Mouse (Mus musculus) erythroid progenitor cell, adult 5-6 weeks (primary cell): ENCODE measurements around the gene Cmtm7. TPM values are rescaled to one million over a fixed set of nuclear protein-coding genes. Genes with fewer than 3 reads are reported as not detected.
"Not testable (repeated sequence)": the region's sequence is repeated elsewhere in the genome, so short reads cannot be mapped to it uniquely, and the experiment has no call there.

ENCODE experiments used
- ATAC-seq: replicated peaks from 2 replicates; pipeline ENCODE4 v1.8.0; 2016; ENCODE audit warnings: moderate number of reproducible peaks, mild to moderate bottlenecking, moderate TSS enrichment, inconsistent platforms; ENCODE audit not compliant: poor library complexity, low FRiP score, severe bottlenecking
- total RNA-seq, 2 experiments: library from RNA; stranded (forward) in 1 of 2; stranded (reverse) in 1 of 2; fragments of 150-400 nt in 1 of 2; fragments of 186-747, 209-891 nt in 1 of 2; gene quantifications; 2 replicates each; pipeline versions ENCODE4 v1.2.3 to v1.2.4; 2015 to 2017; ENCODE audit warnings: low replicate concordance in 2 of 2

Gene Cmtm7
- total RNA-seq, 2 experiments from 2014 or later: 46.4 to 64.1 TPM

DNA sequence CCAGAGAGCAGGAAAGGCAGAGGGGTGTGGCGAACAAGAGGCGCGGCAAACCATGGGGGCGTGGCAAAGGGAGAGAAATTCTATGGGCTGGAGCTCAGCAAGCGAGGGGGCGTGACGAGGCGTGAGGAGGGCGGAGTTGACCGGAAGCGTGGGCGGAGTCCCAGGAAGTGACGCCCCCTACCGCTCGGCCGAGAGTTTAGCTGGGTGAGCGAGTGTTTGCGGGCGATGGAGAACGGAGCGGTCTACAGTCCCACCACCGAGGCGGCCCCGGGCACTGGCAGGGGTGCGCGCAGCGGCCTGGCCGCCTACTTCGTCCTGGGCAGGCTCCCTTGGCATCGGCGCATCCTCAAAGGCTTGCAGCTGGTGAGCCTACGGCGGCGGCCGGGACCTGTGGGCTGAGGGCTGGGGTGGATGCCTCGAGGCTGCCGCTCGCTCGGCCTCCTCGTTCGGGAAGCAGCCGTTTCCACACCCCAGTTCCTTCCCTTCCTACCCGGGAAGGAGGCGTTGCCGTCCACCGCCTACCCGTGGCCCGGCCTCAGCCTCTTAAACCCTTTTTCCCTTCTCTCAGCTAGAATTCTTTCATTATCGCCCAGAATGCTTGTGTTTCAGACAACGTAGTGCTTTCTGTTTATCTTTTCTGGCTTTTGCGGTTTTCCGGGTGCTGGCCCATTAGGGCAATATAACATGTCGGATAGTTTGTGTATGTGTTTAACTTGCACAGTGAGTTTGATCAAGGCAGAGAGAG is 50.5 kb downstream of the Cmtm7 start, which contains the start of gene Cmtm6:
Gene Cmtm6, plus strand, starts transcription at position 106 of the 745 bp plus-strand sequence.
- peak; percentile 91 for ATAC-seq

DNA sequence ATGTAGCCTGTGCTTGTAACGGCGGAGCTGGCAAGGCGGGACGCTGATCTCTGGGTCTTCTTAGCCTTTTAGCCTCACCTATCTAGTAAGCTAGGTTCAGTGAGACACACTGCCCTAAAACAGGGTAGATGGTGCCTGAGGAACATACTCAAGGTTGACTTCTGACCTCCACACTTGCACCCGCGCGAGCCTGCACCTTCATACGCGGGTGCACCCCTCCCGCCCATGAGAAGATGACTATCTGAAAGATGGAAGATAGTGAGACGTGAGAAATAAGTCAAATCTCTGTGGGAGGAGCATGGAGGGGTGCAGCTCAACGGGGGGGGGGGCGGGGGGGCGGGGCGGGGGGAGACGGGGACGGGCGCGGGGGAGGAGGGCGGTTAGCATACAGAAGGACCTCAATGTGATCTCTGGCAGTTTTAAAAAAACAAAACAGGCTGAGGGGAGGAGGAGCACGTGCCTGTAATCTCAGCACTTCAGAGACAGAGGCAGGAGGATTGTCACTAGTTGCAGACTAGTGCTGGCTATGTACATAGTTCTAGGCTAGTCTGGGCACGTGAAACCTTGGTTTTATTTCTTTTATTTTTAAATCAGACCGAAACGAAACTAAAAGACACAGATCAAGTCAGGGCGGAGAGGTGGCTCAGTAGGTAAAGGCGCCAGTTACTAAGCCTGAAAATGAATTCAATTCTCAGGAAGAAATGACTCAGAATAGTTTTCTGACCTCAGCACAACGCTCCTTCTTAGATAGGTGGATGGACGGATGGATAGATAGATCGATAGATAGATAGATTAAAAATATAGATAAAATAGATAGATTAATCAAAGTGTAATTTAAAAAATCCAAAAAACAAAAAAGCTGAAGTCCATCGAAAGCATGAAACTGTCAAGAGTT is 51.5 kb downstream of the Cmtm7 start:
- no peak for ATAC-seq

DNA sequence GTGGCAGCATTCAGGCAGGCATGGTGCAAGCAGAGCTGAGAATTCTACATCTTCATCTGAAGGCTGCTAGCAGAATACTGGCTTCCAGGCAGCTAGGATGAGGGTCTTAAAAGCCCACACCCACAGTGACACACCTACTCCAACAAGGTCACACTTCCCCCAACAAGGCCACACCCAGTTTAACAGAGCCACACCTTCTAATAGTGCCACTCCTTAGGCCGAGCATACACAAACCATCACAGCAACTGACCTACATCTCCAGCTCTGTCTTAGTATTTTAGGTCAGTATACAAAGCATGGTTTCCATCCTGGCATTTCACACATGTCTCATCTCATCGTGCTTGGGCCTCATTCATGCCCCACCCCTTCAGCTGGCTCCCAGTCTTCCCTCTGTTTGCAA is 53.2 kb downstream of the Cmtm7 start:
- ATAC-seq: not testable (repeated sequence)

DNA sequence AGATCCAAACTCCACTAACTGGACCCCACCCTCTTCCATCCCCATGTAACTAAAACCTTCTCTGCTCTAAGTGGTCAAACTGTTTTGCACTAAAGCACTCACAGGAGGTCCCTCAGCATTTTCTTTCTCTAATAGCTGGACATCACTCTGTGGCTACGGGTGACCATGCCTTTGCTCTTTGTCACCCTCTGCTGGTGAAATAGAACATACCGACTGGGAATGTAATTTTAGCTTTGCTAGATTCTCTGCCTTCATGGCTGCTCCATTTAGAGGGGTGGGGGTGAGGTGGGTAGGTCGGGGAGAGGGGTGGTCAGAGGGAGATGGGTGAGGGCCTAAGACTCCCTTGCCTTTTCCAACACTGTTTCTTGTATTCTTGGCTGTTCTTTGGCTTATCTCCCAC is 54.3 kb downstream of the Cmtm7 start:
- ATAC-seq: no peak

DNA sequence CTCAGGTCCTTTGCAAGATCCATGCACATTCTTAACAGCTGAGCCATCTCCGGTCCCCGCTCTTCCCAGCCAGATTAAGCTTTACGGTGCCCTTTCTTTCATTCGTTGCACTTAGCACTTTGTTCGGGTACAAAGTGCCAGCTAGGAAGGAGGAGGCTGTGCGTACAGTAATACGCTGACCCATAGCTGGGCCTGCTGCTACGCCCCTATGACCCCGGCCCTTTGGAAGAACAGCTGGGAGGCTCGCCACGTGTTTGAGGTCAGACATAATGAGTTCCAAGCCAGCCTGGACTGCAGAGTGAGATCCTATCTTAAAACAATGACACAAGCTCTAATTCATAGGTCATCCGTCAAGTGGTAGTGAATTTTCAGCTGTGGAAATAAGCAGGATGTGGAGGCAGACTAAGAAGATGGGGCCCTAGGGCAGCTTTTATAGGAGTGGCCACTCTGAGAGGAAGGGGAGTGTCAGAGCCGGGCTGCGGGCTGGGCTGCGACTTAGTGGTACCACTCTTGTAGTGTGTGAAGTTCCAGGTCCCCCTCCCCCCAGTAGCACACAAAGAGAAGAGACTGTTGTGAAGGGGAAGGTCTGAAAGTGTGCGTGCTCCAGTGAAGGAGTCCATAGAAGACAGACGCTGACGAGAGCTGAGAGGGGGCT is 64.9 kb downstream of the Cmtm7 start:
- ATAC-seq: no peak

DNA sequence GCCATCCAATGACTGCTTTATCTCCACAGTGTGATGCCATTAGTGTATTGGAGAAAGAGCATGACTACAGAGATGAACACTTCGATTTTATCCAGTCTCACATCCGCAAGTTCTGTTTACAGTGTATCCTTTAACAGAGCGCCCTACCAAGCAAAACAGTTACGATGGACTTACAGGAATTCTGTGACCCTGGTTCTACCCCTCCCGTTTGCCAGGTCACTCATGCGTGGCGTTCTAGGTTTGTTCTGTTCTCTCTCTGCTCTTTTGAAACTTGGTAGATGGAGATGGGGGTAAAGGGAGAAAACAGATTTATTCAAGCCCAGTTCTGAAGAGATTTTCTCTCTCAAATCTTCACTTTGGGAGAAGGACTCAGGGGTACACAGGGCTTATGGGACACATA is 68.2 kb downstream of the Cmtm7 start:
- ATAC-seq: no peak

DNA sequence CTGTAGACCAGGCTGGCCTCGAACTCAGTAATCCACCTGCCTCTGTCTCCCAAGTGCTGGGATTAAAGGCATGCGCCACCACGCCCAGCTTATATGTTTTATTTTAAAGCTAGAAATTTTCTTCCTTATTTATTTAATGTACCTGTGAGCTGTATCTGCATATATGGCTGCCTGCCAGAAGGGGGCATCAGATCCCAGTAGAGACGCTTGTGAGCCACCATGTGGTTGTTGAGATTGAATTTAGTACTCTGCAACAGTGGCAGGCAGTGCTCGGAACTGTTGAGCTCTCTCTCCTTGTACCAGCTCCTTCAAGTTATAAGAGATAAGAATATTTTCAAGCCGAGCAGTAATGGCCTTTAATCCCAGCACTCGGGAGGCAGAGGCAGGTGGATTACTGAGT is 71.3 kb downstream of the Cmtm7 start:
- ATAC-seq: no peak

DNA sequence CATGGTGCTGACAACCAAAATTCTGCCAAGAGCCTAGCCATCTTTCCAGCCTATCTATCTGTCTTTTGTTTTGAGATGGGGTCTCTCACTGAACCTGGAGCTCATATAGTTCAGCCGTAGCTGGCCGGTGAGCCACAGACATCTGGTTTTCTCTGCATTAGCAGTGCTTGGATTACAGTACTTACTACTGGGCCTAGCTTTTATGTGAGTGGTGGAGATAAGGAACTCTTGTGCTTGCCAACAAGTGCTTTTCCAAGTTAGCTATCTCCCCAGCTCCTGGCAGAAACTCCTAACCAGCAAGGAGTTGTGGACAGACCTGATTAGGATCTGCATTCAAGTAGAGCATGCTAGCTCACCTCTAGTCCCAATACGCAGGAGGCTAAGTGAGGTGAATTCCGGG is 73.9 kb downstream of the Cmtm7 start:
- ATAC-seq: no peak

Other genes starting within 250 kb of the Cmtm7 start
- gene Trim71, start 217.5 kb downstream of the Cmtm7 start, total RNA-seq (2015; ENCODE audit: low replicate concordance): not detected in 2 replicates
- not detected in 2 replicates for gene Trim71, start 217.5 kb downstream of the Cmtm7 start, total RNA-seq (2017; ENCODE audit: low replicate concordance)
- gene Cnot10, start 141.7 kb downstream of the Cmtm7 start, total RNA-seq (2015; ENCODE audit: low replicate concordance): 15.5 and 17.6 TPM in 2 replicates
- 14.1 and 18.6 TPM in 2 replicates for gene Cnot10, start 141.7 kb downstream of the Cmtm7 start, total RNA-seq (2017; ENCODE audit: low replicate concordance)
- 22.7 and 42.3 TPM in 2 replicates for gene Dync1li1, start 93.1 kb downstream of the Cmtm7 start, total RNA-seq (2015; ENCODE audit: low replicate concordance)
- 23.9 and 33.0 TPM in 2 replicates for gene Dync1li1, start 93.1 kb downstream of the Cmtm7 start, total RNA-seq (2017; ENCODE audit: low replicate concordance)
- 8.8 and 9.7 TPM in 2 replicates for gene Cmtm6, start 50.7 kb downstream of the Cmtm7 start, total RNA-seq (2015; ENCODE audit: low replicate concordance)
- 10.4 and 20.0 TPM in 2 replicates for gene Cmtm6, start 50.7 kb downstream of the Cmtm7 start, total RNA-seq (2017; ENCODE audit: low replicate concordance)
- gene Cmtm8, start 62.3 kb upstream of the Cmtm7 start, total RNA-seq (2015; ENCODE audit: low replicate concordance): 5.4 TPM in 1 of 2 replicates, not detected in the other
- not detected in 2 replicates for gene Cmtm8, start 62.3 kb upstream of the Cmtm7 start, total RNA-seq (2017; ENCODE audit: low replicate concordance)
- 8.6 and 12.2 TPM in 2 replicates for gene Gpd1l, start 152.1 kb upstream of the Cmtm7 start, total RNA-seq (2015; ENCODE audit: low replicate concordance)
- 3.3 and 7.6 TPM in 2 replicates for gene Gpd1l, start 152.1 kb upstream of the Cmtm7 start, total RNA-seq (2017; ENCODE audit: low replicate concordance)
- not detected in 2 replicates for gene Osbpl10, start 196.7 kb upstream of the Cmtm7 start, total RNA-seq (2015; ENCODE audit: low replicate concordance)
- gene Osbpl10, start 196.7 kb upstream of the Cmtm7 start, total RNA-seq (2017; ENCODE audit: low replicate concordance): 0.39 TPM in 1 of 2 replicates, not detected in the other
- 81.7 and 147 TPM in 2 replicates for gene Rps27rt, start 200.9 kb upstream of the Cmtm7 start, total RNA-seq (2015; ENCODE audit: low replicate concordance)
- 36.5 and 41.4 TPM in 2 replicates for gene Rps27rt, start 200.9 kb upstream of the Cmtm7 start, total RNA-seq (2017; ENCODE audit: low replicate concordance)